Mouse (Mus musculus): ENCODE measurements at regions not wholly inside any gene's neighbourhood (a gene's known extent, or its start where the extent isn't known, plus 50 kb on each side); places are given as distances from the start of the nearest gene placed in this dataset.

- TF ChIP-seq SIN3A (IDR thresholded peaks at IDR 0.05; ENCODE audit: low read length) (no peak), CTCF (IDR thresholded peaks at IDR 0.05 in 2 of 3, conservative IDR thresholded peaks at IDR 0.05 in 1 of 3; ENCODE audit: control insufficient read depth in 1 of 3, insufficient read depth in 1 of 3, low read depth in 2 of 3, low read length in 3 of 3, poor library complexity in 1 of 3, severe bottlenecking in 1 of 3) (no peak), POLR2A (IDR thresholded peaks at IDR 0.05; ENCODE audit: control insufficient read depth in 1 of 2, insufficient read depth in 1 of 2, low read depth in 1 of 2, low read length in 2 of 2, poor library complexity in 1 of 2) (no peak), EP300 (IDR thresholded peaks at IDR 0.05; ENCODE audit: low read depth in 1 of 2, low read length in 2 of 2) (no peak), ZMIZ1 (IDR thresholded peaks at IDR 0.05; ENCODE audit: low read depth, low read length) (no peak), TCF12 (IDR thresholded peaks at IDR 0.05; ENCODE audit: low read depth, low read length) (no peak), E2F4 (IDR thresholded peaks at IDR 0.05; ENCODE audit: borderline replicate concordance, low read depth, low read length) (no peak), MAZ (IDR thresholded peaks at IDR 0.05; ENCODE audit: low read depth, low read length) (no peak), ZC3H11A (IDR thresholded peaks at IDR 0.05; ENCODE audit: low read depth, low read length) (no peak), MYB (IDR thresholded peaks at IDR 0.05; ENCODE audit: low read depth, low read length) (no peak)
These were observed 79.7 kb upstream of the Adra2c start for GRCm38 (mm10) chr5:35198468-35198867.

All from MEL (cell line).